Mouse (Mus musculus): ENCODE results near the gene Col15a1. TPM values are rescaled to one million over a fixed set of nuclear protein-coding genes. Genes with fewer than 3 reads are reported as not detected.

Gene Col15a1
- polyA plus RNA-seq, 1 experiment from 2014 or later = 5.2 TPM

GRCm38 (mm10) chr4:47234667-47235267 is 26.8 kb downstream of the Col15a1 start:
- ATAC-seq (ENCODE audit: low FRiP score) = peak; percentile 51; the same call in 1 of the 2 replicates
- Histone ChIP-seq H3K9me3 (no peaks in the 10 kb centered on the region), H3K9ac (no peak overlapping the region), H3K4me2 (no peak overlapping the region), H3K4me3 (replicated peaks) (no peak overlapping the region), H3K27ac (no peak overlapping the region), H3K4me1 (peaks cover 11% of the 10 kb centered on the region), H3K27me3 (0 out of 2 replicates have a peak, but pooled peaks cover 8% of the 10 kb centered on the region), H3K36me3 (replicated peaks) (no peaks in the 10 kb centered on the region)
- 31% methylated on average over 17 of the region's 17 CpGs for WGBS

- Histone ChIP-seq H3K36me3 (replicated peaks) (no peaks in the 10 kb centered on the region), H3K27ac (no peak overlapping the region), H3K9me3 (no peaks in the 10 kb centered on the region), H3K4me3 (replicated peaks) (no peak overlapping the region), H3K4me2 (no peak overlapping the region), H3K27me3 (0 out of 2 replicates have a peak, but pooled peaks cover 8% of the 10 kb centered on the region), H3K4me1 (peaks cover 11% of the 10 kb centered on the region), H3K9ac (no peak overlapping the region)
- 21% methylated on average over 3 of the region's 3 CpGs for WGBS
- 0 out of 2 replicates have a peak, but pooled peaks have one; percentile 46 for ATAC-seq (ENCODE audit: low FRiP score)
Measured at GRCm38 (mm10) chr4:47235312-47235711, 27.4 kb downstream of the Col15a1 start.

- no peaks in the 10 kb centered on the region for H3K9me3 ChIP-seq
- WGBS = 75% methylated on average over 7 of the region's 7 CpGs
- no peaks in the 10 kb centered on the region for H3K36me3 ChIP-seq (replicated peaks)
- no peak overlapping the region for H3K4me3 ChIP-seq (replicated peaks)
- no peak overlapping the region for H3K9ac ChIP-seq
- H3K4me1 ChIP-seq = peaks cover 11% of the 10 kb centered on the region
- H3K27me3 ChIP-seq = 0 out of 2 replicates have a peak, but pooled peaks cover 11% of the 10 kb centered on the region
- H3K27ac ChIP-seq = no peak overlapping the region
- no peak overlapping the region for H3K4me2 ChIP-seq
- no peak for ATAC-seq (ENCODE audit: low FRiP score)
Measured at GRCm38 (mm10) chr4:47236104-47236503, 28.1 kb downstream of the Col15a1 start.

GRCm38 (mm10) chr4:47237220-47237619 is 29.3 kb downstream of the Col15a1 start:
- no peaks in the 10 kb centered on the region for H3K36me3 ChIP-seq (replicated peaks)
- peaks cover 11% of the 10 kb centered on the region for H3K4me1 ChIP-seq
- no peaks in the 10 kb centered on the region for H3K9me3 ChIP-seq
- no peak overlapping the region for H3K4me2 ChIP-seq
- WGBS = 43% methylated on average over 15 of the region's 15 CpGs
- no peak overlapping the region for H3K9ac ChIP-seq
- 0 out of 2 replicates have a peak, but pooled peaks cover 11% of the 10 kb centered on the region for H3K27me3 ChIP-seq
- H3K4me3 ChIP-seq (replicated peaks) = no peak overlapping the region
- ATAC-seq (ENCODE audit: low FRiP score) = no peak
- no peak overlapping the region for H3K27ac ChIP-seq

GRCm38 (mm10) chr4:47239114-47239513 is 31.2 kb downstream of the Col15a1 start:
- Histone ChIP-seq H3K9ac (no peak overlapping the region), H3K4me1 (peaks cover 11% of the 10 kb centered on the region), H3K36me3 (replicated peaks) (no peaks in the 10 kb centered on the region), H3K4me3 (replicated peaks) (no peak overlapping the region), H3K9me3 (no peaks in the 10 kb centered on the region), H3K27me3 (0 out of 2 replicates have a peak, but pooled peaks cover 12% of the 10 kb centered on the region), H3K4me2 (no peak overlapping the region), H3K27ac (no peak overlapping the region)
- no peak for ATAC-seq (ENCODE audit: low FRiP score)
- WGBS = 87% methylated on average over 6 of the region's 6 CpGs

GRCm38 (mm10) chr4:47240901-47241300 is 32.9 kb downstream of the Col15a1 start:
- no peak overlapping the region for H3K27ac ChIP-seq
- 84% methylated on average over 5 of the region's 5 CpGs for WGBS
- H3K4me1 ChIP-seq = peaks cover 9% of the 10 kb centered on the region; the same call in 1 of the 2 replicates
- no peak overlapping the region for H3K9ac ChIP-seq
- no peaks in the 10 kb centered on the region for H3K36me3 ChIP-seq (replicated peaks)
- no peak overlapping the region for H3K4me3 ChIP-seq (replicated peaks)
- no peak overlapping the region for H3K4me2 ChIP-seq
- 0 out of 2 replicates have a peak, but pooled peaks cover 15% of the 10 kb centered on the region for H3K27me3 ChIP-seq
- H3K9me3 ChIP-seq = no peaks in the 10 kb centered on the region
- ATAC-seq (ENCODE audit: low FRiP score) = no peak

- Histone ChIP-seq H3K4me3 (replicated peaks) (no peak overlapping the region), H3K4me2 (no peak overlapping the region), H3K36me3 (replicated peaks) (no peaks in the 10 kb centered on the region), H3K9ac (no peak overlapping the region), H3K27me3 (0 out of 2 replicates have a peak, but pooled peaks cover 14% of the 10 kb centered on the region), H3K9me3 (no peaks in the 10 kb centered on the region), H3K27ac (no peak overlapping the region), H3K4me1 (peaks cover 9% of the 10 kb centered on the region; the same call in 1 of the 2 replicates)
- 85% methylated on average over 4 of the region's 4 CpGs for WGBS
- no peak for ATAC-seq (ENCODE audit: low FRiP score)
Measured at GRCm38 (mm10) chr4:47242127-47242526, 34.2 kb downstream of the Col15a1 start.

- Histone ChIP-seq H3K4me2 (no peak overlapping the region), H3K36me3 (replicated peaks) (no peaks in the 10 kb centered on the region), H3K9me3 (no peaks in the 10 kb centered on the region), H3K4me1 (peaks cover 9% of the 10 kb centered on the region; the same call in 1 of the 2 replicates), H3K9ac (no peak overlapping the region), H3K27me3 (0 out of 2 replicates have a peak, but pooled peaks cover 7% of the 10 kb centered on the region), H3K4me3 (replicated peaks) (no peak overlapping the region), H3K27ac (no peak overlapping the region)
- no peak for ATAC-seq (ENCODE audit: low FRiP score)
- WGBS = 24% methylated on average over 6 of the region's 6 CpGs
Measured at GRCm38 (mm10) chr4:47244651-47245050, 36.7 kb downstream of the Col15a1 start.

- H3K4me3 ChIP-seq (replicated peaks) = no peak overlapping the region
- ATAC-seq (ENCODE audit: low FRiP score) = no peak
- H3K9ac ChIP-seq = no peak overlapping the region
- H3K4me1 ChIP-seq = peaks cover 9% of the 10 kb centered on the region; the same call in 1 of the 2 replicates
- H3K27ac ChIP-seq = no peak overlapping the region
- no peaks in the 10 kb centered on the region for H3K9me3 ChIP-seq
- H3K36me3 ChIP-seq (replicated peaks) = no peaks in the 10 kb centered on the region
- WGBS = 92% methylated on average over 18 of the region's 18 CpGs
- 0 out of 2 replicates have a peak, but pooled peaks cover 7% of the 10 kb centered on the region for H3K27me3 ChIP-seq
- H3K4me2 ChIP-seq = no peak overlapping the region
Measured at GRCm38 (mm10) chr4:47245621-47246020, 37.7 kb downstream of the Col15a1 start.

- H3K36me3 ChIP-seq (replicated peaks) = no peaks in the 10 kb centered on the region
- H3K4me1 ChIP-seq = peaks cover 9% of the 10 kb centered on the region; the same call in 1 of the 2 replicates
- 69% methylated on average over 8 of the region's 8 CpGs for WGBS
- H3K4me3 ChIP-seq (replicated peaks) = no peak overlapping the region
- H3K27ac ChIP-seq = no peak overlapping the region
- H3K27me3 ChIP-seq = 0 out of 2 replicates have a peak, but pooled peaks cover 3% of the 10 kb centered on the region
- ATAC-seq (ENCODE audit: low FRiP score) = no peak
- no peak overlapping the region for H3K9ac ChIP-seq
- no peaks in the 10 kb centered on the region for H3K9me3 ChIP-seq
- no peak overlapping the region for H3K4me2 ChIP-seq
Measured at GRCm38 (mm10) chr4:47246811-47247210, 38.9 kb downstream of the Col15a1 start.

- H3K4me2 ChIP-seq = no peak overlapping the region
- no peak overlapping the region for H3K27ac ChIP-seq
- H3K27me3 ChIP-seq = 0 out of 2 replicates have a peak, but pooled peaks cover 3% of the 10 kb centered on the region
- no peaks in the 10 kb centered on the region for H3K36me3 ChIP-seq (replicated peaks)
- H3K4me1 ChIP-seq = peaks cover 9% of the 10 kb centered on the region; the same call in 1 of the 2 replicates
- ATAC-seq (ENCODE audit: low FRiP score) = no peak
- no peak overlapping the region for H3K9ac ChIP-seq
- 64% methylated on average over 6 of the region's 6 CpGs for WGBS
- peaks cover 2% of the 10 kb centered on the region; the same call in 1 of the 2 replicates for H3K9me3 ChIP-seq
- H3K4me3 ChIP-seq (replicated peaks) = no peak overlapping the region
Measured at GRCm38 (mm10) chr4:47247574-47247973, 39.6 kb downstream of the Col15a1 start.

- Histone ChIP-seq H3K27ac (no peak overlapping the region), H3K4me2 (no peak overlapping the region), H3K4me3 (replicated peaks) (no peak overlapping the region), H3K9ac (no peak overlapping the region), H3K36me3 (replicated peaks) (no peaks in the 10 kb centered on the region), H3K9me3 (peaks cover 7% of the 10 kb centered on the region; the same call in 1 of the 2 replicates), H3K27me3 (0 out of 2 replicates have a peak, but pooled peaks cover 1% of the 10 kb centered on the region), H3K4me1 (peaks cover 9% of the 10 kb centered on the region; the same call in 1 of the 2 replicates)
- WGBS = 92% methylated on average over 6 of the region's 6 CpGs
- no peak for ATAC-seq (ENCODE audit: low FRiP score)
Measured at GRCm38 (mm10) chr4:47249193-47249592, 41.2 kb downstream of the Col15a1 start.

Measured in forebrain, embryonic 12.5 days (tissue).